Mouse (Mus musculus): Measurements from ENCODE around the gene Herc6.

Herc6 gene

DNA sequence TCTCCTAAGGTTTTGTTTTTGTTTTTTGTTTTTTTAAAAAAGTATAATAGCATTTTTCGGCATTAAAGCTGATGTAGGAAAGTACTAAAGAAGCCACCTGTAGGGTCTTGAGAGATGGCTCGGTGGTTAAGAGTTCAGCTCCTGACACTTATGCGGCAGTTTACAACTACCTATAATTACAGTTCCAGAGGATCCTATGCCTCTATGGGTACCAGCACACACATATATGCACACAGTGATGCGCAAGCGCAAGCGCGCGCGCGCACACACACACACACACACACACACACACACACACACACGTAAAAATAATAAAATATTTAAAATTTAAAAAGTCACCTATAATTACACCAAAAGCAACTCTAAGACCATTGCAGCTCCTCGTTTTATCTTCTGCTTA is 795 bp downstream of the Herc6 start:
- DNase-seq (ENCODE audit: low spot score) = no peak

DNA sequence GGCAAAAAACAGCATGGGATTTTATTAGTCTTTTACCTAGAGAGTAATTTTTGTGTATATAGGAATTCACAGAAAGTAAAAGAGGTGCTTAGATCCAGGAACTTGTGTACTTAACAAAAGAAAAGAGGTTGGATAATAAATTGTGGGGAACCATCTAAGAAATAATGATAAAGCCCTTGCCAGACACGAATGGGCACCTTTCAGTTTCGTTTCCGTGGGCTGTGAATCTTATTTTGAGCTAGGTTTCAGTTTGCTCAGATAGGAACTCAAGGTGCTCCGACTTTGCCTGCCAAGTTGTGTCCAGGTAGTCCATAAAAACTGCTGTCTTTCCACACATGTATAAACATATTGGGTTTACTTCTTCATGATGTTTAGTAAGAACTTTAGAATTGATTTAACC is 1.6 kb downstream of the Herc6 start:
- peak; percentile 20 for DNase-seq (ENCODE audit: low spot score)

- no peak for DNase-seq (ENCODE audit: low spot score)
Measured at GRCm38 (mm10) chr6:57605546-57606307, 24.9 kb downstream of the Herc6 start.

DNA sequence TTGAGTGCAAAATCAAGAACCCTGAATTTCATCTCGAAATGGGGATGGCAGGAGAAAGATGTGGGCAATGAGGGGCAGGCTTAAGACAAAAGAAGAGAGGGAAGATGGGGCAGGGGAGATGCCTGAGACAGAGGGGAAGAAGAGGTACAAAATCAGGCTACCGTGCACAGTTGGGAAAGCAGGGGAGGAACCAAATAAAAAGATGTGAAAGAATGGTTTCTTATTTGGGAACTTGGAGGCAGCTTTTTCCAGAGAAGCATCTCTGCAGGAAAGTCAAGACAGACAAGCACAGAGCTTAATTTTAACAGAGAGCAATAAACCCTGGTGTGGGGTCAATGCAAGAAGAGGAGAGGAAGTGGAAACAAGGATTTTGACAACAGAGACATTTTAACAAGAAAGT is 27.2 kb downstream of the Herc6 start:
- no peak for DNase-seq (ENCODE audit: low spot score)

DNA sequence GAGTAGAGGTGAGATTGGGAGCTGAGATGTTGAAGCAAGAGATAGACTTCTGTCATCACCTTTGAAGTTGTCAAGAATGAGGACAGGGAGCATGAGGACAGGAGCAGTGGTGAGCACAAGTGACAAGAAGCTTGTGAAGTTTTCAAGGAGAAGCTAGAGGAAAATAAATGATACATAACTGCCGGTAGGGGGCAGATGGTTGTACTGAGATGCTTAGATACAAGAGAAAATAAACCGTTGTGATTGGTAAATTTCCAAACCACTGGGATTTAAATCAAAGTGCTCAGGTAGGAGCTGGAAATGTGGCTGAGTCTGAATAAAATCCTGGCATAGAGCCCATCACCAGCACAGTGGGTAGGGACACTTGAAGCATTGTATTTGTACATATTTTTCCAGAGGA is 28.8 kb downstream of the Herc6 start:
- DNase-seq (ENCODE audit: low spot score) = peak; percentile 14

- no peak for DNase-seq (ENCODE audit: low spot score)
Measured at GRCm38 (mm10) chr6:57615788-57616187, 35.0 kb downstream of the Herc6 start.

- no peak for DNase-seq (ENCODE audit: low spot score)
Measured at GRCm38 (mm10) chr6:57639531-57639930, 58.7 kb downstream of the Herc6 start.

GRCm38 (mm10) chr6:57641789-57642188 is 61.0 kb downstream of the Herc6 start:
- DNase-seq (ENCODE audit: low spot score) = peak; percentile 54

- no peak for DNase-seq (ENCODE audit: low spot score)
Measured at GRCm38 (mm10) chr6:57647256-57647655, 66.5 kb downstream of the Herc6 start.

GRCm38 (mm10) chr6:57661295-57661694 is 80.5 kb downstream of the Herc6 start:
- no peak for DNase-seq (ENCODE audit: low spot score)

GRCm38 (mm10) chr6:57684156-57684555 is 103.4 kb downstream of the Herc6 start:
- no peak for DNase-seq (ENCODE audit: low spot score)

DNA sequence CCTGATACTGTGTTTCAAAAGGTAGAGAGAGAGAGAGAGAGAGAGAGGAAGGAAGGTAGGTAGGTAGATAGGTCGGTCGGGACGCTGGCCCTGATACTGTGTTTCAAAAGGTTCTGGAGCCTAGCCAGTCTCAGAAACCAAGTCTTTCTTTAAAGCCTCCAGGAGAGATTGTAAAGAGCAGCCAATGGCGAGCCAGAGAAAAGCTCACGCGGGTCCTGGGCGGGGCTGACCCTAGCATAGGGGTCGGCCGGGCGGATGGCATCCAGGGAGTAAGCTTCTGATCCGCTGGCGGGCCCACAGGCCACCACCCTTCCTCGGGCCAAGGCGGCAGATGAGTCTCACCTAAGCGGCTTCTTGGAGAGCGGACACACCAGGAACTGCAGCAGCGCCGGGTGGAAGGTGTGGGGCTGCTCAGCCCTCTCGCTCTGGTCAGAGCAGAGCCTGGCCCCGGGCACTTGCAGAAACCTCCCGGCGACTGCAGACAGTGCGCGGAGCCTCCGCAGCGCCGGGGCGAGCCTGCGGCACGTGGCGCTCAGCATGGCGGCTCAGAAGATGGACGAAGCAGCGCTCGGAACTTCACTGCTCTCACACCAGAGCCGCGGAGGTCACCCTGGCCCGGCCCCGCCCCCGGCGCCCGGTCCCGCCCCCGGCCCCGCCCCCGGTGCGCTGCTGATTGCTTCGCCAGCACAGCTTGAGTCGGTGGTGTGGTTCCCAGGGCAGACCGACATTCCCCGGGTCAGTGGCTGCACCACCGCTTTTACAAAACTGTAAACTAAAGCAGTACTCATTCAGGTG is 110.9 kb downstream of the Herc6 start, which contains the start of gene Pyurf:
Gene Pyurf (minus strand): TSS at position 612 of the 795 bp plus-strand sequence.
- DNase-seq (ENCODE audit: low spot score) = peak; percentile 91

GRCm38 (mm10) chr6:57693116-57693515 is 112.3 kb downstream of the Herc6 start:
- no peak for DNase-seq (ENCODE audit: low spot score)

- no peak for DNase-seq (ENCODE audit: low spot score)
Measured at GRCm38 (mm10) chr6:57701686-57702085, 120.9 kb downstream of the Herc6 start.

GRCm38 (mm10) chr6:57702376-57702742 is 121.6 kb downstream of the Herc6 start, which contains the start of gene Lancl2:
Lancl2 (plus strand) TSS chr6:57702540.
- DNase-seq (ENCODE audit: low spot score) = no peak

GRCm38 (mm10) chr6:57702743-57703499 is 122.1 kb downstream of the Herc6 start:
- peak; percentile 96 for DNase-seq (ENCODE audit: low spot score)

GRCm38 (mm10) chr6:57703703-57704102 is 122.9 kb downstream of the Herc6 start:
- DNase-seq (ENCODE audit: low spot score) = peak; percentile 5

DNA sequence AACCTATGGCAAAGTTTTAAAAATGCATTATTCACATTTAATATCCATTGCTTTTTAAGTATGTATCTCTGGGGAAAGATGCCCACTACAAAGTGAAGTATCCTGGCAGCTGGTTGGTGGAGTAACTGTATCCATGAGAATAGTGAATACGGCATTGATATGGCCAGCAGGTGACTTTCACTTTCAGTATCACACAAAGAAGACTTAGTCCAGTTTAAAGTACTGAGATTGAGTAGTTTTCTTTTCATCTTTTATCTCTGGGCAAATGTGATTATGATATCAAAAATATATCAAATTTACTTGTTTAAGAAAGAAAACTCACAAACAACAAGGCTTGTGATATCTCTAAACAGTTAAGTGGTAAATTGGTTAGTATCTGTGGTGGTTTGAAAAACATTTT is 125.9 kb downstream of the Herc6 start:
- peak; percentile 22 for DNase-seq (ENCODE audit: low spot score)

- no peak for DNase-seq (ENCODE audit: low spot score)
Measured at GRCm38 (mm10) chr6:57711726-57712125, 130.9 kb downstream of the Herc6 start.
